Mouse (Mus musculus) heart, adult 8-10 months (tissue): Measurements from ENCODE around the gene Jam3. TPM values are rescaled to one million over a fixed set of nuclear protein-coding genes. Genes with fewer than 3 reads are reported as not detected.

ENCODE experiments used
- DNase-seq: peaks from one replicate; pipeline ENCODE4 v3.0.0; 2022; ENCODE audit warnings: low spot score
- total RNA-seq, 4 experiments: library from RNA; stranded (reverse); gene quantifications; 2 replicates each; pipeline ENCODE4 v1.2.4; 2022

The Jam3 gene
- 10 to 100 TPM; 13.0 to 21.8 (median 14.9) TPM for total RNA-seq

- DNase-seq, result peak; percentile 88
These were observed at the start of gene Jam3 for GRCm38 (mm10) chr9:27154763-27155530. TSS of gene Jam3 (minus strand) at chr9:27155421.

DNA sequence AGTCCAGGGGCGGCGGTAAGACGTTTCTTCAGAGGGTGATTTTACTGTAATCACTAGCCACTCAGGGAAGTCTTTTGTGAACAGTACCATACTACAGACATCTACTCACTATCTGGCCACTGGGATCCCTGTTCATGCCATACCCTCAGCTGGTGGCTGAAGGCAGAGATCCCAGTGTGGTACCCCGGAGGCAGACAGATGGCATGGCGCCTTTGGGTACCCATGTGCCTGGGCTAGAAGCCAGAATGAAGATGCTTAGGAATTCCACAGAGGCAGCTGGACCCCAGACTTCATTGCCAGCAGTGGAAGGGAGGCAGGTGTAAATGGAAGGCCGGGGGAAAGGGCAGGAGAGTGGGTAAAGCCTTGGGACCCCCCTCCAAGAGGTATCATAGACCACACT is 49.0 kb upstream of the Jam3 start:
- DNase-seq, result no peak

DNA sequence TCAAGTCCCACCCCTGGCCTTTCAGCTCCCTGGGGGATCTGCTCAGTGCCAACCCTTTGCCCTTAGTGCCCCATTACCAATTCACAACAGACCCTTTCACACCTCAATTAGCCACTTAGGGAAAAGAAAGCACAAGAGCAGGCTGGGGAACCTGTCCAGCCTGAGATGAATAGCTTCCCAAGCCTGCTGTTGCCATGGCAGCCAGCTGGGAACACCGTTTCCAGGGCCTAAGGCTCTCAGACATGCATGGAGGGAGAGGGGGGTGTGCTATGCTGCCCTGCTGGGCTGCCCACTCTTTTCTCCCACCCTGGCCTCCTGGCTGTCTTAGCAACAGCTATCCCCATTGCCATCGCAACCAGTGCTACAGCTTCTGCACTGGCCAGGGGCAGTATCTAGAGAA is 47.9 kb upstream of the Jam3 start:
- no peak for DNase-seq

DNA sequence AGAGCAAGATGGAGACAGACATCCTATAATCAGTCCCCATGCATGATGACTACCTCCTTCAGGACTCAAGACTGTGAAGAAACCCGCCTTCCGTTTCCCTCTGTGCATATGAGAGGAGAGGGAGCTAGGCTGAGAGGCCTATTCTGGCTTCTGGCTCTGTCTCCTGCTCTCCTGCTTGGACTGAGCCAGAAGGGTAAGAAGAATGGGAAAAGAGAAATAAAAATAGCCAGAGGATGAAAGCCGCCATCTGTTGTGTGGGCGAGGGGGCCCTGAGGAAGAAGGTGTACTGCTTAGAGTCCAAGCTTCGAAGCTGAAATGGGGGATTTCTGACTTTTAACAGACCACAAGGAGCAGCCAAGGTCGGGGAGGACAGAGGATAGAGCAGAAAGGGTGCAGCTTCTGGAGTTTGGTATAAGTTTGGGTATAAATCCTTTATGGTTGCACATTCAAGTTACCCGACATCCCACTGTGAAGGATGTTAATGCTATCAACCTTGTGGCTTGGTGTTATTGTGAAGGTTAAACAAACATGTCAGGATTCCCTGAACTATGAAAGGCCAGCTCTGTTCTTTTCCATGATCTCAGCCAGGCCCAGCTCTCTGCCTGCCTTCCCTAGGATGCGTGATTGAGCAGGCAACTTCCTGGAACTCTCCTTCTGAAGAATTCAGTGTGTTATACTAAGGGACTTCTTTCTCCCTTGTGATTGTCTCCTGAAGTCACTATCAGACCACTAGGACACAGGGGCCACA is 46.4 kb upstream of the Jam3 start:
- DNase-seq, result no peak

DNA sequence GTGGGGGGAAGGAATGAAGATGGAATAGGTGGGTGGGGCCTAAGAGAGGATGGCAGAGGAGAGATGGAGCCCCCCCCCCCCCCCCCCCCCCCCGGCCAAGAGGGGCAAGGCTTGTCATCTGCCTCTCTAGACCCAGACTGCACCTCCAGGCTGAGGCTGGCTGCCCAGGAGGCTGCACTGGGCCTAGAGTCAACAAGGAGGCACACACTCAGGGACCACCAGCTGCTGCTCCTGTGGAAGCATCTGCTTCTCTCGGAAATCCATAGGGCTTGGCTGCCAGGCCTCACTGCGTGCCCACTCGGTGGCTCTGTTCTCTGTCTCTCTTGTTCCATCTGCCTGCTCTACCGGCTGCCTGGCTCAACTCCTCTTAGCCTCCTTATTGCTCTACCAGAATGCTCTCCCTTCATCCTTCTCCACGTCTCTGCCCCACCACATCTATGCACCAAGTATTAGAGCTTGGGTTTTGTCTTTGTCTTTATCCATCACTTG is 38.4 kb upstream of the Jam3 start:
- no peak for DNase-seq

DNA sequence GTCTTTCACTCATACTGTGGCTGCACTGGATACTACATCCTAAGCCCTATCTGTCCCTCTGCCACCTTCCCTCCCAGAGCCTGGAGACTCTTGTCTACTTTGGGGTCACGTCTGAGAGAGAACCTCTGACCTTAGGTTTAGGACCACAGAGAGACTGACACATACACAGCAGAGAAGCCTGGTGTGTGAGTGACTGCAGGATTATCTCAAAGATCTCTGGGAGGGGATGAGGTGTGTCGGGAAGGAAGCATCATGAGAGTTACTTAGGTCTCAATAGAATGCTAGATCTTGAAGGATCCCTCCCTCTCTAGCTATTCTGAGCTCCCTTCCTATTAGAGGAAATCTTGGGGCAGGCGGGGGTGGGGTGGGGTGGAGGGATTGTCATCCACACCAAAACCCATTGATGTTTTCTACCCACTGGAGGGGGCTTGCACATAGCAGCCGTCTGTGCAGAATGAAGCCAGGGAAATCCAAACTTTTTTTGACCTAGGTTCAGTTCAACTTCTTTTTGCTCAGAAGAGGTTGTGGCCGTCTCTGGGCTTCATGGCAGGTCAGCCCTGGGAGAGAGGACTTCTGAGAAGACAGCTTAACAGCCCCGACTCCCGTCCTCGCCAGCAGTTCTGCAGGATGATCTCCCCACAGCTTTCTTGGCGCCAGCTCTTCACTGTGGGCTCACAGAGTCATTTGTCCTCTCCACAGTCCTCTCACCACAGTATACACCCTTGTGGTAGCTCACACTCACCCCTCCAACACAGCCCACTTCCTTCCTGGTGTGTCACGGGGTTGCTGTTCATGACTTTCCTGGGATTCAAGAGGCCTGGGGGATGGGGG is 37.8 kb upstream of the Jam3 start:
- peak; percentile 57 for DNase-seq

- peak; percentile 94 for DNase-seq
These were observed 37.0 kb upstream of the Jam3 start for GRCm38 (mm10) chr9:27192001-27192760.

- DNase-seq, result no peak
These were observed 36.3 kb upstream of the Jam3 start for GRCm38 (mm10) chr9:27191501-27191981.

DNA sequence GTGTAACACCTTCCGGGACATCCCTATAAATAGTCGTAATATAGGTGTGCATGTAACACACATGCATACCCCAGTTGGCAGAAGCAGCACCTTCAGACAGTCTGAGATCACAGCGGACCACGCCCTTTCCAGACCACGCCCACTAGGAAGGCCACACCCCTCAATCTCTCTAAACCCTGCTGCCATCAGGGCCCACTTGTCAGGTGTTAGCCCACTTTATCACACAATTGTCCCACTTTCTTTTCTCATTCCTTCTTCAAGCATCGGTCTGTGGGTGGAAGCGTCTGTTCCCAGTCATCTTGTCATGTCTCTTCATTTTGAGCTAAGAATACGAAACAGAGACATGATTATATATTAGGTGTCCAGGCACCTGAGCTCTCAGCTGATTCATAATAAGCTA is 35.2 kb upstream of the Jam3 start:
- DNase-seq, result no peak

DNA sequence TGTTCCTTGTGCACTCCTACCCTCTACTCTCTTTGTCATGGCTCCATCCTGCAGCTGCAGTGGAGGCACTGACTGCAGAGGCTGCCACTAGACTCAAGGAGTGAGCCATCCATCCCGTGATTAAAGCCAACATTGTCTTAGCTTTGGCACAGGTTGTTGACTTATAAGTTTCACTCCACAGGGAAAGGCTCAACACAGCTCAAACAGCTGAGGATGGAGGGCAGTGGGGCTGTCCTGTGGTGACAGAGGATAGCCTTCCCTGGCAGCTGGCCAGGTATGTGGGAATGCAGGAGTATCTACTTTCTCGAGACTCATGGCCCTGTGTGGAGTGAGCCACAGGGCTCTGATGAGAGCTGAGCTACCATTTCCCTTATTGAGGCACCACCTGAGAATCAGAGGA is 34.1 kb upstream of the Jam3 start:
- DNase-seq, result no peak

DNA sequence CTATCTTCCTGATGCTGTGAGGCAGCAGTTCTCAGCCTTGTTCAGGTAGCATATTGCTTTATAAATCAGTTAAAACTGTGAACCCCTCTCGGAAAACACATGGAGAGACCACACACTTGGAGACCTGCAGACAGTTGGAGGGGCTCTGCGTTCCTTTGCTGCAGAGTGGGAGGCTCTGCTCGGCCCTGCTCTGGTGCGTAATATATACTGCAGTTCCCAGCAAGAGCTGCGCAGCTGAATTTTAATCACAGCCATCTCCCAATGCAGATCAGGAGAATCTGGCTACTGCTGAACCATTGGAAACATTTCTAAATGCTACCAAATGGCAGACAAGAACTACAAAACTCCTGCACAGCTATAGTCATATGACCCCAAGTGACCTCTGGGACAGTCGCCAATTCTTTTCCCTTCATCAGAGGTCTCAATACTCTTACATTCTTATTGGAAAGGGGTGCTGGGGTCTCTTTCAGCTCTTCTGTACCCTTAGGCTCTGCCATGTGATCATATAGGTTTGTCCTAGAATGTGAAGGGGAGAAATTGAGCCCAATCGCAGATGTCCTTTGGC is 33.5 kb upstream of the Jam3 start:
- no peak for DNase-seq

DNA sequence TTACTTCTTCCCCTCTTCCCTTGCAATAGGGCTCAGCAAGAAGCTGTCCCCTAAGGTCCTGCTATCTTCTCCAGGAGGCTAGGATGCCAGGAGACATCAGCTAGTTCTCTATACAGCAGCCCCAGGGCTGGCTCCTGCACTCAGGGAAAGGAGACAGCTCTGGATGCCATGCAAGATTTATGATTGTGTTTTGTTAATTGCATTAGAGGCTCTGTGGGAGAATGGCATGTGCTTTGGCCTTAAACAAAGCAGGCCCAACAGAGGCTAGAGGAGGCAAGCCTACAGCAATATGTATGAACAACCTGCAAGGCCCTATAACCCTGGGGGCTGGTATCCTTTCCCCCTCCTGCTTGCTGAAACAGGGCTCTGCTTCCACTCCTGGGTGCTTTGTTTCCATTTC is 30.6 kb upstream of the Jam3 start:
- DNase-seq, result no peak

- DNase-seq, result no peak
These were observed 26.9 kb upstream of the Jam3 start for GRCm38 (mm10) chr9:27182087-27182486.

DNA sequence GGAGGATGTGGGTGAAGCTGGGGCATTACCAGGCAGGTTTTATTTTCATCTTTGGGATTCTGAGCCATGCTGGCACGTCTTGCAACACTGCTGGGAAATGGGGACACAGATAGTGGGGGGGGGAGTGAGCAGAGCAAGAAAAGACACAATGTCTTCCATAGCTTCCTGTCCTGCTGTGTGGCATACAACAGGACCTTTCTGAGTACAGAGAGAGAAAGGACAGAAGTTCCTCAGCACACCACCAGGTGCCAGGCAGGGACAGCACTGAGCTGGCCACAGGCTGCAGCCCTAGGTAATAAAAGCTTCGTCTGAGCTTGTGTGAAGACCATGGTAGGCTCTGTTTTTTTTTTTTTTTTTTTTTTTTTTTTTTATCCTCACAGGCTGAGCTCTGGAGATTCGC is 25.3 kb upstream of the Jam3 start:
- no peak for DNase-seq

DNA sequence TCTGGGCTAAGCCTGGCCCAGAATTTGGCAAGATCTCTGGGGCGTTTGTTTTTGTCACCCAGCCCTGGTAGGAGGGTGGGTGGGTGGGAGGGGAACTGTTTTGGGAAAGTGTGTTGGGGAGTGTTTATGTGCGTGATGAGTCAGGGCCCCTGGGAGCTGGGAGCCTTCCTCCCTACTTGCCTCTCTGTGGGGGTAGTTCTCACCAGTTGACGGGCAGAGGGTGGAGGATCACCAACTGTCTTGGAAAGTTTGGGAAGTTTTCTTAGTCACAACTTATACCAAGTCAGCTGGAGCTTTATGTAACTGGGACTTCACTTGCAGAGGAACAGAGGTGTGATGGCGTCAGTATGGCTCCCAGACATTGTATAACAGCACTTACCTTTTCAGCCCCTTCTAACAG is 23.7 kb upstream of the Jam3 start:
- DNase-seq, result no peak

- DNase-seq, result peak; percentile 86
These were observed 20.9 kb upstream of the Jam3 start for GRCm38 (mm10) chr9:27176154-27176553.

- DNase-seq, result no peak
These were observed 20.5 kb upstream of the Jam3 start for GRCm38 (mm10) chr9:27175682-27176081.

GRCm38 (mm10) chr9:27175241-27175640 is 20.0 kb upstream of the Jam3 start:
- no peak for DNase-seq

GRCm38 (mm10) chr9:27174079-27174478 is 18.9 kb upstream of the Jam3 start:
- DNase-seq, result no peak

GRCm38 (mm10) chr9:27173646-27174045 is 18.4 kb upstream of the Jam3 start:
- DNase-seq, result no peak

DNA sequence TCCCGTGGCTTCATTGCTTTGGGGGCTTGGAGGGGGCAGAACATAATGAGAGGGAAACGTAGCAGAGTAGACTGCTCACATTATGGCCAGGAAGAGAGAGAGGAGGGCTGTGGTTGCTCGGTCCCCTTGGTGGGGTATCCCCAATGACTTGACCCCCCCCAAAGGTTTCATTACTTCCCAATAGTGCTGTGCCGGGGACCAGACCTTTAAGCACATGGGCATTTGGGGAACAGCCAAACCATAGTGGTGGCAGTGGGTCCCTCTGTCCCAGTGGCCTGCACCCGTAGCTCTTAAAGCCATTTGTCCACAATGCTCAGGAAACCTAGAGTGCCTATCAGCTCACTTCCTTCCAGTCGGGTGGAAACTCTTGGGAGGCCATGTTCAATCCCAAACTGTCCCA is 17.6 kb upstream of the Jam3 start:
- no peak for DNase-seq
